Mouse (Mus musculus) brown adipose tissue, adult 24 weeks (tissue): Measurements from ENCODE around the gene Pgm5. TPM values are rescaled to one million over a fixed set of nuclear protein-coding genes. Genes with fewer than 3 reads are reported as not detected.

Experiments
- H3K27ac ChIP-seq: fragments of 200-500 bp; replicated peaks from 2 replicates; pipeline ENCODE4 v1.5.1; 2012; ENCODE audit warnings: low read depth, mild to moderate bottlenecking, low read length
- H3K4me1 ChIP-seq: fragments of 200-500 bp; 2 replicates; pipeline ENCODE4 v1.6.1; 2012; ENCODE audit warnings: low read length, mixed read lengths; ENCODE audit not compliant: control insufficient read depth, insufficient read depth, insufficient read length
- H3K4me3 ChIP-seq: fragments of 200-500 bp; 2 replicates; pipeline ENCODE4 v1.5.1; 2012; ENCODE audit warnings: low read depth, mild to moderate bottlenecking, low read length, moderate library complexity; ENCODE audit not compliant: insufficient read depth
- polyA plus RNA-seq: library from polyadenylated mRNA; stranded (reverse); fragments of >200 nt; gene quantifications from 2 replicates; pipeline ENCODE4 v1.2.4, GENCODE M21; 2012; ENCODE audit not compliant: missing spikeins, insufficient read depth, insufficient read length

Gene Pgm5
- polyA plus RNA-seq, 1 experiment = 1.6 TPM

DNA sequence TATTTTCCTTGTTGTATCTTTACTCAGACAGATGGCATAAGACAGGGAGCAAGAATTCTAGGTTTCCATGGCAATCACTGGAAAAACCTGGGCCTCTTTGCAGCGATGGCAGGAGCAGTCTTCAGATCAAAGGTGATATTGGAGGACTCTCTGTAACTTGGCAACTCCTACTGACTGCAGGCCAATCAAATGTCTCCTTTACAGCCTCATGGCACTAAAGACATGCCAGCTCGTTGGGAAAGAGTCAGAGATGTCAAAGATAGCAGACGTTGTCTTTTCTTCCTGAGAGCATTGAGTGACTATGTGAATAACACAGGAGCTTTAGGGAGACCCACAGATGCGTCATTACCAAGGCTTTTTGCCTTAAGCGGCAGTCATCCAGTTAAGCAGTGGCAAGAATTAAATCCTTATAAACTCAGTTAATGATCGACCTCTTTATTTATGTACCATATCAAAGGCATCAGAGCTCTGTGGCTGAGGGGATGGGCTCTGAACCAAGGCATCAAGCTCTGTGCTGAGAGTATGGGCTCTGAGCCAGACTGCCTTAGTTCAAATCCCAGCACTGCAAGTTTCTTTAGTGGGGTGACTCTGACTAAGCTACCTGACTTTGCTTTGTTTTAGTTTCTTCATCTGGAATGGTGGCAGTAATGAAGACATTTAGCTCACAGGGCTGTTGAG is 209.2 kb downstream of the Pgm5 start:
- no peaks in the 10 kb centered on the region for H3K4me1 ChIP-seq
- H3K27ac ChIP-seq = no peak overlapping the region
- H3K4me3 ChIP-seq = no peak overlapping the region

- Histone ChIP-seq H3K4me1 (no peaks in the 10 kb centered on the region; the same call in 1 of the 2 replicates), H3K27ac (no peak overlapping the region), H3K4me3 (no peak overlapping the region)
Observed at GRCm38 (mm10) chr19:24651595-24651994, 210.1 kb downstream of the Pgm5 start.

- Histone ChIP-seq H3K4me3 (no peak overlapping the region), H3K4me1 (no peaks in the 10 kb centered on the region; the same call in 1 of the 2 replicates), H3K27ac (no peak overlapping the region)
Observed at GRCm38 (mm10) chr19:24650428-24650827, 211.2 kb downstream of the Pgm5 start.

DNA sequence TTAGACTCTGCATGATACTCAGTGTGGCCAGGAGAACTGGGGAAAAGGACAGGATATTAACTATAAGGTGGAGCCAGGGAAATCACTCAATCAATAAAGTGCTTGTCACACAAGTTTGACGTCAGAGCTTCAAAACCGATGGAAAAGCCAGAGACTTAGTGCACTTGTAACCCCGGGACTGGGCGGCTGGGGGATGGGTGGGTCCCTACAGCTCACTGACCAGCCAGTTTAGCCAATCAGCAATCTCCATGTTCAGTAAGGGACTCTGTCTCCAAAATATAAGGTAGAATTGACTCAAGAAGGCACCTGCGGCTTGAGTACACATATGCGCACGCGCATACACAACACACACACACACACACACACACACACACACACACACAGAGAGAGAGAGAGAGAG is 213.6 kb downstream of the Pgm5 start:
- Histone ChIP-seq H3K4me3 (no peak overlapping the region), H3K27ac (no peak overlapping the region), H3K4me1 (no peaks in the 10 kb centered on the region; the same call in 1 of the 2 replicates)

DNA sequence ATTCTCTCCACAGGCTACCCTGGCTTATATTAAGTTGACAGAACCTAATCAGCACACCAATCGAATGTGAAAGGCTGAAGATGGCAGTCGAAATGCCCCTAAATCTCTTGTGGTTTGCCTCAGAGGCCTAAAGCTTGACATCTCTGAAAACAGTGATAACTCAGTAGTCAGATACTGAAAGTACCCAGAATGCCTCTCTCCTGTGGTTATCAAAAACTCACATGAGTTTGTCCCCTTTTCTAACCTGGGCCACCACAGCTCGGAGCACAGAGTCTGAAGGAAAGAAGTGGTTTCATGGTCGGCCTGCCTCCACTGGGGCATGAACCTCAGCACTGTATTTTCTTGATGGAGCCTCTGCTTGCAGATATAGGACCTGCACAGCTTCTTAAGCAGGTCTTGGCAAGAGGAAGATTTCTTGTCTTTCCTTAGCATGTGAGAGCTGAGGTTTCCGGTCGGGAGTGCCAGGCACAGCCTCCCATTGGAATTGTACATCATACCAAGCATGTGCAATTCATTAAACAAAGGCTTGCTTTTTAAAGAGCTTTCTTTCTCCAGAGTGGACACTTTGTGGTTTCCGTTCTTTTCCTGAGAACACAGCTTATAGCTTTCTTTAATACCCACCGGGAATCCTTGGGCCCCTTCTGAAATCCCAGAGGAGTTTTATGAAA is 215.4 kb downstream of the Pgm5 start:
- H3K4me1 ChIP-seq = no peaks in the 10 kb centered on the region; the same call in 1 of the 2 replicates
- no peak overlapping the region for H3K4me3 ChIP-seq
- H3K27ac ChIP-seq = 0 out of 2 replicates have a peak overlapping the region, but pooled peaks have one; percentile 11

- H3K27ac ChIP-seq = no peak overlapping the region
Observed at GRCm38 (mm10) chr19:24644971-24645370, 216.7 kb downstream of the Pgm5 start.

DNA sequence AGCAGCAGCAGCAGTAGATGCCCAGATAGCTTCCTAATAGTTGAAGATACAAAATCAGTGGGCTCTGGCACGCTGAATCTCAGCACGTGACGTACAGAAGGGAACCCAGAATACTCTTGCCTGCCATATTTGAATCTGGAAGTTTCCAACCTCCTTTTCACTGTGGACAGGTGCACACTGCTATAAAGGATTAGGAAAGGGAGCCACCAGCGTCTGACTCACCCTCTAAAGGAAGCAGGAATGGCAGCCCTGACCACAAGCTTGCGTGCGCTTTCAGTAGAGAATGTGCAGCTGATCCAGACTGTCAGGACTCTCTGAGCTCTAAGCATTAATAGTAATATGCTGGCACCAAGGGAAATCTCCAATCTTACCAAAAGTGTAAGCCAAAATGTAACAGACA is 220.7 kb downstream of the Pgm5 start:
- Histone ChIP-seq H3K27ac (no peak overlapping the region), H3K4me1 (no peaks in the 10 kb centered on the region), H3K4me3 (no peak overlapping the region)

More at GRCm38 (mm10) chr19:24644971-24645370, 216.7 kb downstream of the Pgm5 start:
- Histone ChIP-seq H3K4me1 (no peaks in the 10 kb centered on the region; the same call in 1 of the 2 replicates), H3K4me3 (no peak overlapping the region)

GRCm38 (mm10) chr19:24637988-24638387 is 223.7 kb downstream of the Pgm5 start:
- Histone ChIP-seq H3K4me1 (no peaks in the 10 kb centered on the region), H3K4me3 (no peak overlapping the region), H3K27ac (no peak overlapping the region)

DNA sequence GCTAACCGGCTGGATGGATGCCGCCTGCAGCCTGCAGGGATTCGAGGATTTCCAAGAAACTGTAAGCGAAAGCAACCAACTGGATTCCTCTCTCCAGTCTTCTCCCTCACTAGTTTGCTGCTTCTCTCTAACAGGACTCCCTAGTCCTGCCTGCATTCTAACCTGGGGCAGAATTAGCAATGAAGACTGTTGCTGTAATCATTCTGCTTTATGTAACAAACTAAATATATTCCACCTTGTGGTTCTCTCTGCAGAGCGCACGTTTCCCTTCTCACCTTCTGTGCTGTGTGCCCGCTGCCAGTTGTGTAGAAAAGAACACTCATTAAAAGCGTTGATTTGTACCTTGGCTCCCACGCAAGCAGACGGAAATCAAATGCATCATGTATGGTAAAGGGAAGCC is 225.0 kb downstream of the Pgm5 start:
- Histone ChIP-seq H3K4me3 (no peak overlapping the region), H3K27ac (no peak overlapping the region), H3K4me1 (no peaks in the 10 kb centered on the region)

GRCm38 (mm10) chr19:24634602-24635001 is 227.1 kb downstream of the Pgm5 start:
- no peak overlapping the region for H3K4me3 ChIP-seq
- H3K27ac ChIP-seq = no peak overlapping the region
- H3K4me1 ChIP-seq = no peaks in the 10 kb centered on the region

Other genes starting within 250 kb of the Pgm5 start
- not detected in 2 replicates for gene Tmem252, start 187.8 kb downstream of the Pgm5 start, polyA plus RNA-seq
- 3,235 and 3,446 TPM in 2 replicates for gene Gm10053, start 13.8 kb upstream of the Pgm5 start, polyA plus RNA-seq
- gene Foxd4, start 39.3 kb upstream of the Pgm5 start, polyA plus RNA-seq = not detected in 2 replicates
- 20.7 and 23.3 TPM in 2 replicates for gene Cbwd1, start 99.8 kb upstream of the Pgm5 start, polyA plus RNA-seq
- gene Dock8, start 137.7 kb upstream of the Pgm5 start, polyA plus RNA-seq = 29.0 and 42.3 TPM in 2 replicates